Mouse (Mus musculus): Measurements from ENCODE around the gene Olfr319. TPM values are rescaled to one million over a fixed set of nuclear protein-coding genes. Genes with fewer than 3 reads are reported as not detected.
"Not testable (repeated sequence)": the region's sequence is repeated elsewhere in the genome, so short reads cannot be mapped to it uniquely, and the experiment has no call there.

The Olfr319 gene
- polyA plus RNA-seq, 1 experiment from 2014 or later, result not detected

DNA sequence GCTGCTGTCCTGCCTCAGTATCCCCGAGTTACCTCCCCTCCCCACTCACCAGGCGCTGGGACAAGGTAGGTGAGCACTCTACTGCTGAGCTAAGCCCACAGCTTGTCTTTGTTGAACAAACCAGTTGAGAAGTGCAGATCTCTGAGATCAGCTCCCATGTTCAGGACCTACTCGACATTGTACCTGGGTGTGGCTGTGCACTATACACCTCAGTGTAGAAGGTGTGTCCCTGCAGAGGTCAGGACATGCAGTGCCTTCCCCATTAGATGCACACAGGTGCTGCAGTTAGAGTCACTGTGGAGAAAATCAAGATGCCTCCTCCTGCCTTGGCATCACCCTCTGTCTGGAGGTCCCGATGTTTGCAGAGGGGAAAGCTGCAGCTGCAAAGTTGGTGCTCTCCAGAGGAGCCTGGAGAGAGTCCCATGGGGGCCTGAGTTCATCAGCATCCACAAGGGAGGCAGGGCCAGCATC lies 39.9 kb downstream of the Olfr319 start, which contains the start of gene Olfr317:
TSS of gene Olfr317 (minus strand) at position 421 of the 471 bp plus-strand sequence.
- no peak within 1 kb of the TSS for H3K9ac ChIP-seq
- no peaks in the 10 kb centered on the region for H3K9me3 ChIP-seq (replicated peaks)
- H3K4me3 ChIP-seq (replicated peaks), result no peak within 1 kb of the TSS
- H3K27me3 ChIP-seq, result no peaks in the 10 kb centered on the region
- 46% methylated on average over 4 of the region's 4 CpGs for WGBS (ENCODE audit: insufficient replicate concordance)
- H3K36me3 ChIP-seq (replicated peaks), result no peaks in the 10 kb centered on the region
- H3K4me2 ChIP-seq, result no peak within 1 kb of the TSS
- H3K27ac ChIP-seq (replicated peaks), result no peak within 1 kb of the TSS
- no peaks in the 10 kb centered on the region for H3K4me1 ChIP-seq (replicated peaks)
- no peak for ATAC-seq (ENCODE audit: insufficient read depth)

DNA sequence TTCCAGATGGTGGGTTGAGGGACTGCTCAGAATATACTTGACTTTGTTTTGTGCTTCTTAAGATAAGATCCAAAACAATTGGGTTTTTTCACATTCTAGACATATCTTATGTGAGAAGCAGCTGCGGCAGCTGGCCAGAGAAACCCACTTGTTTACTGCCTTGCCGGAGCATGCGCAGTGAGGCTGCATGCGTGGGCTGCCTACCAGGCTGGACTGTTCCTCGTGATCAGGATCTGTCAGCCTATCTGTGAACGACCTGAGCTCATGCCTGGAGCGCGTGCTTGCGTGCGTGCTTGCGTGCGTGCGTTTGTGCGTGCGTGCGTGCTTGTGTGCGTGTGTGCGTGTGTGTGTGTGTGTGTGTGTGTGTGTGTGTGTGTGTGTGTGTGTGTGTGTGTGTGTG lies 52.1 kb downstream of the Olfr319 start:
- H3K9me3 ChIP-seq (replicated peaks); H3K36me3 ChIP-seq (replicated peaks); ATAC-seq (ENCODE audit: insufficient read depth); H3K27ac ChIP-seq (replicated peaks); H3K9ac ChIP-seq; H3K27me3 ChIP-seq; H3K4me2 ChIP-seq; H3K4me1 ChIP-seq (replicated peaks); H3K4me3 ChIP-seq (replicated peaks): not testable (repeated sequence)
- WGBS (ENCODE audit: insufficient replicate concordance), result 79% methylated on average over 18 of the region's 18 CpGs

DNA sequence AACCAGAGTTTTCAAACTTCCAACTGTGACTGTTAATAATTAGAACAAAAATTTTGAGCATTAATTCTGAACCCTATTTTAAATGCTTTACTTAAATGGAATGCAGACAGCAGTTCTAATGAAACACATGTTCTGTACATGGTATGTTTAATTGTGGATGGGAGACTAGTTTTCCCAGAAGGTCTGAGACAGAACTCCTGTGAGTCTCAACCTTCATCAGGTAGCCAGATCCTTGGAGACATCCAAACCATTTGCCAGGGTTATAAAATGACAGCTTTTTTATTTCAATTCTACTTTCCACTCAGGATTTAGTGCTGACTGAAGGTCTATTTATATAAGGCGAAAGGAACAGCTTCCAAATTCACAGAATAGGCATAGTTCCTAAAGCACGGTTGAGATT lies 53.5 kb downstream of the Olfr319 start, which contains the start of gene Olfr316:
TSS of gene Olfr316 (plus strand) at position 301 of the 400 bp plus-strand sequence.
- H3K4me3 ChIP-seq (replicated peaks), result no peak within 1 kb of the TSS
- no peak for ATAC-seq (ENCODE audit: insufficient read depth)
- no peaks in the 10 kb centered on the region for H3K9me3 ChIP-seq (replicated peaks)
- H3K36me3 ChIP-seq (replicated peaks), result no peaks in the 10 kb centered on the region
- no peak within 1 kb of the TSS for H3K9ac ChIP-seq
- WGBS (ENCODE audit: insufficient replicate concordance), result 66% methylated on average over 2 of the region's 2 CpGs
- H3K4me1 ChIP-seq (replicated peaks), result no peaks in the 10 kb centered on the region
- no peak within 1 kb of the TSS for H3K4me2 ChIP-seq
- no peak within 1 kb of the TSS for H3K27ac ChIP-seq (replicated peaks)
- no peaks in the 10 kb centered on the region for H3K27me3 ChIP-seq

Other genes with a start within 250 kb of the Olfr319 start
- gene Lypd9, start 246.2 kb upstream of the Olfr319 start, polyA plus RNA-seq (2015; fragmentation: Nextera tagmentation; extraction: Ambion mirVana), result not detected in 2 replicates
- not detected in 2 replicates for gene Olfr30, start 236.9 kb upstream of the Olfr319 start, polyA plus RNA-seq (2015; fragmentation: Nextera tagmentation; extraction: Ambion mirVana)
- gene Olfr332, start 206.6 kb upstream of the Olfr319 start, polyA plus RNA-seq (2015; fragmentation: Nextera tagmentation; extraction: Ambion mirVana), result not detected in 2 replicates
- not detected in 2 replicates for gene Olfr331, start 196.6 kb upstream of the Olfr319 start, polyA plus RNA-seq (2015; fragmentation: Nextera tagmentation; extraction: Ambion mirVana)
- gene Olfr330, start 164.3 kb upstream of the Olfr319 start, polyA plus RNA-seq (2015; fragmentation: Nextera tagmentation; extraction: Ambion mirVana), result not detected in 2 replicates
- not detected in 2 replicates for gene Olfr329-ps, start 152.7 kb upstream of the Olfr319 start, polyA plus RNA-seq (2015; fragmentation: Nextera tagmentation; extraction: Ambion mirVana)
- not detected in 2 replicates for gene Olfr328, start 143.5 kb upstream of the Olfr319 start, polyA plus RNA-seq (2015; fragmentation: Nextera tagmentation; extraction: Ambion mirVana)
- gene Olfr224, start 128.6 kb upstream of the Olfr319 start, polyA plus RNA-seq (2015; fragmentation: Nextera tagmentation; extraction: Ambion mirVana), result not detected in 2 replicates
- not detected in 2 replicates for gene Olfr325, start 121.4 kb upstream of the Olfr319 start, polyA plus RNA-seq (2015; fragmentation: Nextera tagmentation; extraction: Ambion mirVana)
- gene Olfr324, start 104.0 kb upstream of the Olfr319 start, polyA plus RNA-seq (2015; fragmentation: Nextera tagmentation; extraction: Ambion mirVana), result not detected in 2 replicates
- not detected in 2 replicates for gene 2210407C18Rik, start 83.1 kb upstream of the Olfr319 start, polyA plus RNA-seq (2015; fragmentation: Nextera tagmentation; extraction: Ambion mirVana)
- not detected in 2 replicates for gene Olfr323, start 68.7 kb upstream of the Olfr319 start, polyA plus RNA-seq (2015; fragmentation: Nextera tagmentation; extraction: Ambion mirVana)
- 13.7 and 14.0 TPM in 2 replicates for gene Trim58, start 58.7 kb upstream of the Olfr319 start, polyA plus RNA-seq (2015; fragmentation: Nextera tagmentation; extraction: Ambion mirVana)
- gene Olfr322, start 40.4 kb upstream of the Olfr319 start, polyA plus RNA-seq (2015; fragmentation: Nextera tagmentation; extraction: Ambion mirVana), result not detected in 2 replicates
- not detected in 2 replicates for gene Olfr320, start 18.1 kb upstream of the Olfr319 start, polyA plus RNA-seq (2015; fragmentation: Nextera tagmentation; extraction: Ambion mirVana)
- not detected in 2 replicates for gene Olfr318, start 24.9 kb downstream of the Olfr319 start, polyA plus RNA-seq (2015; fragmentation: Nextera tagmentation; extraction: Ambion mirVana)
- not detected in 2 replicates for gene Olfr317, start 40.0 kb downstream of the Olfr319 start, polyA plus RNA-seq (2015; fragmentation: Nextera tagmentation; extraction: Ambion mirVana)
- gene Olfr316, start 53.6 kb downstream of the Olfr319 start, polyA plus RNA-seq (2015; fragmentation: Nextera tagmentation; extraction: Ambion mirVana), result not detected in 2 replicates
- not detected in 2 replicates for gene Olfr315, start 74.0 kb downstream of the Olfr319 start, polyA plus RNA-seq (2015; fragmentation: Nextera tagmentation; extraction: Ambion mirVana)
- not detected in 2 replicates for gene Olfr314, start 83.8 kb downstream of the Olfr319 start, polyA plus RNA-seq (2015; fragmentation: Nextera tagmentation; extraction: Ambion mirVana)
- not detected in 2 replicates for gene Fam183b, start 102.8 kb downstream of the Olfr319 start, polyA plus RNA-seq (2015; fragmentation: Nextera tagmentation; extraction: Ambion mirVana)
- not detected in 2 replicates for gene Olfr313, start 115.8 kb downstream of the Olfr319 start, polyA plus RNA-seq (2015; fragmentation: Nextera tagmentation; extraction: Ambion mirVana)
- gene Olfr312, start 130.1 kb downstream of the Olfr319 start, polyA plus RNA-seq (2015; fragmentation: Nextera tagmentation; extraction: Ambion mirVana), result not detected in 2 replicates
- not detected in 2 replicates for gene Olfr311, start 140.1 kb downstream of the Olfr319 start, polyA plus RNA-seq (2015; fragmentation: Nextera tagmentation; extraction: Ambion mirVana)
- 1.7 and 2.6 TPM in 2 replicates for gene Gm12258, start 148.0 kb downstream of the Olfr319 start, polyA plus RNA-seq (2015; fragmentation: Nextera tagmentation; extraction: Ambion mirVana)
- 2.3 and 2.5 TPM in 2 replicates for gene 2810021J22Rik, start 168.1 kb downstream of the Olfr319 start, polyA plus RNA-seq (2015; fragmentation: Nextera tagmentation; extraction: Ambion mirVana)
- 4.8 and 5.2 TPM in 2 replicates for gene Zfp39, start 205.1 kb downstream of the Olfr319 start, polyA plus RNA-seq (2015; fragmentation: Nextera tagmentation; extraction: Ambion mirVana)
- 14.3 and 16.4 TPM in 2 replicates for gene Btnl10, start 218.7 kb downstream of the Olfr319 start, polyA plus RNA-seq (2015; fragmentation: Nextera tagmentation; extraction: Ambion mirVana)
- gene Rnf187, start 239.8 kb downstream of the Olfr319 start, polyA plus RNA-seq (2015; fragmentation: Nextera tagmentation; extraction: Ambion mirVana), result 111 and 117 TPM in 2 replicates
- gene Hist3h2ba, start 249.8 kb downstream of the Olfr319 start, polyA plus RNA-seq (2015; fragmentation: Nextera tagmentation; extraction: Ambion mirVana), result 9.2 and 9.6 TPM in 2 replicates

All from liver, embryonic 15.5 days (tissue).